Mouse (Mus musculus) megakaryocyte, embryonic 14.5 days (primary cell): ENCODE measurements at regions not wholly inside any gene's neighbourhood (a gene's known extent, or its start where the extent isn't known, plus 50 kb on each side); places are given as distances from the start of the nearest gene placed in this dataset.

ENCODE experiments used
- FLI1 ChIP-seq: IDR thresholded peaks from 2 replicates; pipeline ENCODE4 v1.6.1; 2012; ENCODE audit warnings: low read length, inconsistent platforms, mixed read lengths
- GATA1 ChIP-seq: IDR thresholded peaks from 3 replicates; pipeline ENCODE4 v1.6.1; 2012; ENCODE audit warnings: mixed read lengths, low read length, inconsistent platforms, borderline replicate concordance

DNA sequence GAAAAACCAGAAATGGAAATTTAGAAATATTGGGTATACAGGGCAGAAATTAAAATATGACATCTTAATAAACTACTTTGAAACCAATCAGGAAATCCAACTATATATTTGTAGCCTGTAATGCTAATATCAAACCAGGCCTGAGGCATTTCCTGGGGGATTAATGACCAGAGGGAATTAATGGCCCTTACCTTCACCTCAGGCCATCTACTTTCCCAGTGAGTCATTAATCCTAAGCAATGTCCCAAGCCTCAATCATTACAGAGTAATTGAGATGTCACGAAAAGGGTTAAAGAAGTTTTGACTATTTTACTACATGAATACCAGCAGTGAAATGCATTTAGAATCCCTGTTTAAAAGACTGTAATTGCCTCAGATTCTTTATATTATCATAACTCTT lies 329.7 kb downstream of the Gpd2 start:
- TF ChIP-seq GATA1 (no peak), FLI1 (no peak)
